Mouse (Mus musculus): ENCODE data around the gene Skor1.

DNA sequence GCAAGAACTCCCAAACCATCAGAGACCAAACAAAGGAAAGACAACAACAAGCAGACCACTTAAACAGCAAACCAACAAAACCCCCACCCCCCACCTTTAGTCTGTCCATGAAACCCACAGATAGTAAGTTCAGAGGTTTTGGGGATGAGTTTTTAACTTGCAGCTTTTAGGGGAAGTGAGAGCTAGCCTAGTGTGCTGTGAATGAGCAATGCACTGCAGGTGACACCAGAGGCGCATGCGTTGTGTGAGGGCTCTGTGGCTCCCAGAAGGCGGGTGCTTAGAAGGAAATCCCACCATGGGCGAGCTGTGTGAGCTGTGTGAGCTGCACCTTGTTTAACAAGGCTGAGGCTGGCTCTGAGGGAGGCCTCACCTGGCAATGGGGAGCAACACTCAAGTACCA is 44.0 kb upstream of the Skor1 start:
- TF ChIP-seq MAFK (IDR thresholded peaks at IDR 0.05; ENCODE audit: insufficient read depth, low read depth, low read length) (no peak), ZC3H11A (IDR thresholded peaks at IDR 0.05; ENCODE audit: borderline replicate concordance, low read depth, low read length) (no peak), CHD2 (IDR thresholded peaks at IDR 0.05; ENCODE audit: low read depth, low read length) (no peak)
